Mouse (Mus musculus): ENCODE measurements around the gene Gtf2f2.

Gtf2f2 gene

DNA sequence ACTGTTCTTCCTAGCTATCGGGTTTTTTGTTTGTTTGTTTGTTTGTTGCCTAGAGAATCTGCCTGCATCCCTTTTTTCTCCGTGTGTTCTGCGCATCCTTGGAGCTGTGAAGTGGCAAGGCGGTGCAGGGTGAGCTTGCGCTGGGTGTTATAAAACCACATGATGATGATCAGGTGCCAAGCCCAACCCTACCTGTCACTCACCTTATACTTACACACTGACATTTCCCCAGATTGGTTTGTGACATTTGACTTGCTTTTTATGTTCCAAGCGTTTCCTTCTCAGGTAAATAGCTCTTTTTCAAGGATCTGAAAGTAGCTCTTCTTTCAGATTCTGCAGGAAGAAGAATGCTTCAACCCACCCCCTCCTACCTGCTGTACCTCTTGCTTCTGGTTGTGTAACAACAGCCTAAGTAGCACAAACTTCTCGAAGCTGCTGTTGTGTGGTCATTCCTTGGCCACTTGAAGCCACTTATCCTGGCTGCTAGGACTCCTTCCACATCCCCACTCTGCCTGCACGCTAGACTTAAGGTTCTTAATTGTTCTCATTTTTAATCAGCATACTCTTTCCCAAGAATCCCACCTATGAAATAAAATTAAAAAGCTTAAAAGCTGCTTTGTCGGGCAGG, 143.8 kb downstream of the Gtf2f2 start:
- no peak for DNase-seq (ENCODE audit: low spot score in 2 of 2)

GRCm38 (mm10) chr14:75863549-75864409, 146.9 kb downstream of the Gtf2f2 start:
- peak; percentile 28 to 67 for DNase-seq (ENCODE audit: low spot score in 2 of 2)

DNA sequence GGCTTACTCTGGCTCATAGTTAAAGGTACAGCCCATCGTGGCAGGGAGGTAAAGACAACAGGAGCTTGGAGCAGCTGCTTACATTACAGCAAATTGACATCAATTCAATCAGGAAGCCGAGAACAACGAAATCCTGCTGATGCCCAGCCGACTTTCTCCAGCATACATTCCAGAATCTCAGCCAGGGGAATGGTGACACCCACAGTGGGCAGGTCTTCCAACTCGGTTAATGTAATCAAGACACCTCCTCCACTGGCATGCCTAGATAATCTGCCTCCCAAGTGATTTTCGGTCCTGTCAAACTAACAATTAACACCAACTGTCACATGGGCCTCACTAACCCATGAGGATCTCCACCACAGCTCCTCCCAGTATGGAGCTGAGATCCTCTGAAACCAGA, 148.0 kb downstream of the Gtf2f2 start:
- no peak for DNase-seq (ENCODE audit: low spot score in 2 of 2)

GRCm38 (mm10) chr14:75859619-75860018, 151.0 kb downstream of the Gtf2f2 start:
- no peak for DNase-seq (ENCODE audit: low spot score in 2 of 2)

- DNase-seq (ENCODE audit: low spot score in 2 of 2), result no peak
Observed at GRCm38 (mm10) chr14:75858181-75858580, 152.5 kb downstream of the Gtf2f2 start.

DNA sequence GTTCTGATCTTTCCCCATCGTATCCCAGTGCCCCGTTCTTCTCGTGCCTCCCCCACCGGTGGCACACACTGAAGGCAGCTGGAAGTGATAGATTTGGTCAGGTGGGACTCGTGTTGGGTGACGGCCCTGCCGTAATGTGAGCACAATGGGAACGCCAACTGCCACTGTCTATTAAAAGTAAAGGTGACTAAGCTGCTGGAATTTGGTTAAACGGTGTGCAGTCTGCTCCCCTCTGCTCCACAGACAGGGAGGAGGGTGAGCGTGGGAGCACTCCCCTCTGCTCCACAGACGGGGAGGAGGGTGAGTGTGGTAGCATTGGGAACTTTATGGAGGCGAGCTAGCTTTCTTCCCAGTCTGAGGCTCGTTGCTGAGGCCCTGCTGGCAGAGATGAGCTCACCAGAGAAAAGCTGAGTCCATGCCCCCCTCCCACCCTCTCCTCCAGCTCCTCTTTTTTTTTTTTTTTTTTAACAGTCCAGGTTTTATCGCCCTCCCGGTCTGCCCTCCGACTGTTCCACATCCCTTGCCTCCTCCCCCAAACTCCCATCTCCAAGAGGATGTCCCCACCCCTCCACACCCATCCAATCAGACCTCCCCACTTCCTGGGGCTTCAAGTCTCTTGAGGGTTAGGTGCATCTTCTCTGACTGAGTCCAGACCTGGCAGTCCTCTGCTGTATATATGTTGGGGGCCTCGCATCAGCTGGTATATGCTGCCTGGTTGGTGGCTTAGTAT, 155.2 kb downstream of the Gtf2f2 start:
- DNase-seq (ENCODE audit: low spot score in 2 of 2), result no peak

GRCm38 (mm10) chr14:75852016-75852415, 158.6 kb downstream of the Gtf2f2 start:
- no peak for DNase-seq (ENCODE audit: low spot score in 2 of 2)

DNA sequence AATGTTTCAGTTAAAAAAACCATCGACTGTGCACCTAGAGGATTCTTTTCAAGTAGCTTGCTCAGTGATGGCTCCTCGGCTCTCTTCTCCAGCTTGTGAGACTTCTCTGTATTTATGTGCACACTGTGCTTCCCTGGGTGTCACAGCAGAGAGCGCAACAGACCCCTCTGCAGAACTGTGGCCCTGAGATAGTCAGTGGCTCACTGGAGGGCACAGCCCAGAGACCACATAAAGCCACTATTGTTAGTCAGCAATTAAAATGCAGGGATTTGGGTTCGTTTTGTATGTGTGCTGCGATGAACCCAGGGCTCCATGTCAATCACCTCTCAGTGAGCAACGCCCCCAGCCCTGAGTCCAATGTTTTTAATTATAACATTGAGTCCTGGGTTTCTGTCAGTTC, 159.8 kb downstream of the Gtf2f2 start:
- no peak for DNase-seq (ENCODE audit: low spot score in 2 of 2)

GRCm38 (mm10) chr14:75849842-75850568, 160.7 kb downstream of the Gtf2f2 start:
- DNase-seq (ENCODE audit: low spot score in 2 of 2), result no peak

GRCm38 (mm10) chr14:75849236-75849635, 161.4 kb downstream of the Gtf2f2 start:
- DNase-seq (ENCODE audit: low spot score in 2 of 2), result no peak

GRCm38 (mm10) chr14:75848482-75848881, 162.2 kb downstream of the Gtf2f2 start:
- DNase-seq (ENCODE audit: low spot score in 2 of 2), result no peak

DNA sequence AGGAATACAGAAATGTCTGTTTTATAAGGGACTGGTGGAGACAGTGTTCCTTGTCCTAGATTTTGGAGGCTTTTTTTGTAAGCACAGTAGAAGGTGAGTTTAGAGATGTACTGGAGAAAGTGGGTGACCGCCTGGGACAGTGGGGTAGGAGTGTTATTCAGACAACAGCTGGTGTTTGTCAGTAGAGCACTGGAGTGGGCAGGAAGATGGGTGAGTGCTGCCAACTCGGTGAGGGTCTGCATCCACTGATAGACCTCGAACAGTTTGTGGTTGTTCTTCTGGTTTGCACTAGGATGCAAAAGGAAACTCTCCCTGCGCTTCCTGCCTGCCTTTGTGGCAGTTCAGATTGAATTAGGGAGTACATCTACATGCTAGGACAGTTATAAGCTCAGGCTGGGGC, 163.0 kb downstream of the Gtf2f2 start:
- no peak for DNase-seq (ENCODE audit: low spot score in 2 of 2)
